Mouse (Mus musculus) lung, adult 2 months (tissue): ENCODE results near the gene Ppp1r13l. TPM values are rescaled to one million over a fixed set of nuclear protein-coding genes. Genes with fewer than 3 reads are reported as not detected.

Experiments
- DNase-seq: peaks from one replicate; pipeline ENCODE4 v3.0.0; 2022
- H3K4me1 ChIP-seq: fragments of 200-500 bp; 2 replicates; pipeline ENCODE4 v1.6.1; 2011; ENCODE audit warnings: low read length; ENCODE audit not compliant: control insufficient read depth, insufficient read depth
- H3K4me3 ChIP-seq: fragments of 200-500 bp; replicated peaks from 2 replicates; pipeline ENCODE3; 2011; ENCODE audit warnings: low read depth, mild to moderate bottlenecking, control low read depth, low read length; ENCODE audit errors: extremely low read depth
- CTCF ChIP-seq: fragments of 200-500 bp; IDR thresholded peaks from 2 replicates; pipeline ENCODE4 v1.5.1; 2011; ENCODE audit warnings: mild to moderate bottlenecking, low read length, control low read depth; ENCODE audit not compliant: insufficient read depth
- POLR2A ChIP-seq: fragments of 200-500 bp; IDR thresholded peaks from 2 replicates; pipeline ENCODE4 v1.6.1; 2011; ENCODE audit warnings: low read depth, mild to moderate bottlenecking, control low read depth, low read length, borderline replicate concordance; ENCODE audit errors: extremely low read depth
- WGBS: fragments of 180-500 bp; shearing (Covaris S2); methylation state at CpG from one replicate; pipeline ENCODE4 v1.1.7; 2018; 5-methylcytosine and 5-hydroxymethylcytosine counted together
- polyA plus RNA-seq: library from polyadenylated mRNA; depleted of rRNA; stranded (reverse); fragments of >200 nt; gene quantifications from 2 replicates; pipeline ENCODE4 v1.2.3, GENCODE M21; 2012; rRNA removed

Ppp1r13l gene
- 10.0 and 17.8 TPM in 2 replicates for polyA plus RNA-seq

GRCm38 (mm10) chr7:19359299-19359891, at the start of gene Ppp1r13l, which contains the start of gene Cd3eap:
Gene Ppp1r13l (plus strand): TSS chr7:19359749.
Gene Cd3eap (minus strand): TSS chr7:19359483.
- TF ChIP-seq CTCF (no peak), POLR2A (peak; percentile 54; the same call in 1 of the 2 replicates)
- peak; percentile 92 for DNase-seq
- Histone ChIP-seq H3K4me3 (peak within 1 kb of the TSS; percentile 69), H3K4me1 (peaks cover 2% of the 10 kb centered on the region; the same call in 1 of the 2 replicates)
- under 1% methylated on average over 31 of the region's 31 CpGs for WGBS

- Histone ChIP-seq H3K4me1 (peaks cover 9% of the 10 kb centered on the region), H3K4me3 (peak within 1 kb of the TSS; percentile 90)
- DNase-seq = peak; percentile 90
- no peak; the same call in 1 of the 2 replicates for TF ChIP-seq POLR2A
- WGBS = under 1% methylated on average over 49 of the region's 49 CpGs
These were observed 49.5 kb upstream of the Ppp1r13l start, which contains the start of gene Fosb for GRCm38 (mm10) chr7:19309884-19310641. Gene Fosb (minus strand): TSS chr7:19310051.

- peaks cover 15% of the 10 kb centered on the region for H3K4me1 ChIP-seq
- DNase-seq = no peak
- WGBS = 28% methylated on average over 4 of the region's 4 CpGs
- no peak overlapping the region for H3K4me3 ChIP-seq
- TF ChIP-seq CTCF = no peak
- TF ChIP-seq POLR2A = no peak
These were observed 47.6 kb upstream of the Ppp1r13l start for GRCm38 (mm10) chr7:19311991-19312390.

- Histone ChIP-seq H3K4me1 (peaks cover 13% of the 10 kb centered on the region), H3K4me3 (no peak overlapping the region)
- 59% methylated on average over 5 of the region's 5 CpGs for WGBS
- DNase-seq = no peak
- TF ChIP-seq POLR2A (no peak), CTCF (no peak)
These were observed 45.5 kb upstream of the Ppp1r13l start for GRCm38 (mm10) chr7:19314033-19314432.

- Histone ChIP-seq H3K4me3 (no peak overlapping the region), H3K4me1 (peaks cover 12% of the 10 kb centered on the region)
- no peak for DNase-seq
- WGBS = 40% methylated on average over 14 of the region's 14 CpGs
- no peak for TF ChIP-seq CTCF
- TF ChIP-seq POLR2A = no peak
These were observed 42.9 kb upstream of the Ppp1r13l start for GRCm38 (mm10) chr7:19316451-19317161.

- 65% methylated on average over 2 of the region's 2 CpGs for WGBS
- no peak for TF ChIP-seq POLR2A
- TF ChIP-seq CTCF = no peak
These were observed 41.3 kb upstream of the Ppp1r13l start for GRCm38 (mm10) chr7:19318201-19318600.

DNA sequence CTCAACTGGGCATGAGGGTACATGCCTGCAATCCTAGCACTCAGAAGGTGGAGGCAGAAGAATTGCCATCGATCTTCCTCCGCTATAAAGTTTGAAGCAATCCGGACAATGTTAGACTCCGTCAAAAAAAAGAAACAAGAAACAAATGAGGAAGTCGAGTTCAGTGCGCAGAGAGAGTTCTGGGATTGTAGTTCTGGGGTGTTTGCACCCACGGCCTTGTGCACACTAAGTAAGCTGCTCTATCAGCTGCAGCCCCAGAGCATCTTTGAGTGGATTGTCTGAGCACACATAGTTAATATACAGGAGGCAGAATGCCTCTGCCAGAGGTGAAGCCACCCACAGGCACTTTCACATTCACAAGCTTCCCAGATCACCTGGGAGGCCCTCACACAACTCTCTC, 40.9 kb upstream of the Ppp1r13l start:
- Histone ChIP-seq H3K4me1 (peaks cover 12% of the 10 kb centered on the region), H3K4me3 (no peak overlapping the region)
- no peak for TF ChIP-seq POLR2A
- no peak for TF ChIP-seq CTCF
- DNase-seq = no peak
- WGBS = 70% methylated on average over 7 of the region's 7 CpGs

More at GRCm38 (mm10) chr7:19318201-19318600, 41.3 kb upstream of the Ppp1r13l start:
- Histone ChIP-seq H3K4me3 (no peak overlapping the region), H3K4me1 (peaks cover 12% of the 10 kb centered on the region)
- no peak for DNase-seq

DNA sequence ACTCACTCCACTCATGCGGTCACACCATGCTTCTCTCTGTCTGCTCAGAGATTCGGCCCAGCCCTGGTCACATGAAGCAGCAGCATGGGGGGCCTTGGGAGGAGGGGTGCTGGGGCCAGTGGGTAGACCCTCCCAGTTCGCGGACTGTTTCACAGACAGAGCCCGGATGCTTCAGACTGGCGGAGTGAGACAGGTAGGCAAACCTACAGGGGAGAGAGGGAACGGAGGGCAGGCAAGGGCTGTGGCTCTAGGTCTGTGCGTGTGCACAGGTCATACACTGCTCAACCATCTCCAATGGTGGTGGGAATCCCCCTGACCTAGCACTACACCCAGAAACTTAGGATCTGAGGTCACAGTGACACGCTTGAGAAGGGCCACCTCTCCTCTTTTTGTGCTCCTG, 40.1 kb upstream of the Ppp1r13l start:
- Histone ChIP-seq H3K4me1 (peaks cover 12% of the 10 kb centered on the region), H3K4me3 (peak overlapping the region; percentile 58)
- no peak for DNase-seq
- whole genome bisulfite sequencing = 23% methylated on average over 9 of the region's 9 CpGs
- no peak for TF ChIP-seq POLR2A
- TF ChIP-seq CTCF = no peak

- Histone ChIP-seq H3K4me1 (peaks cover 12% of the 10 kb centered on the region), H3K4me3 (peak overlapping the region; percentile 58)
- TF ChIP-seq POLR2A = peak; percentile 69; the same call in 1 of the 2 replicates
- TF ChIP-seq CTCF = no peak
- peak; percentile 96 for DNase-seq
- WGBS = under 1% methylated on average over 41 of the region's 41 CpGs
These were observed 39.6 kb upstream of the Ppp1r13l start for GRCm38 (mm10) chr7:19319906-19320305.
